Comparison of ENCODE assay signal across 8 mouse cellular contexts in the genomic region with DNA sequence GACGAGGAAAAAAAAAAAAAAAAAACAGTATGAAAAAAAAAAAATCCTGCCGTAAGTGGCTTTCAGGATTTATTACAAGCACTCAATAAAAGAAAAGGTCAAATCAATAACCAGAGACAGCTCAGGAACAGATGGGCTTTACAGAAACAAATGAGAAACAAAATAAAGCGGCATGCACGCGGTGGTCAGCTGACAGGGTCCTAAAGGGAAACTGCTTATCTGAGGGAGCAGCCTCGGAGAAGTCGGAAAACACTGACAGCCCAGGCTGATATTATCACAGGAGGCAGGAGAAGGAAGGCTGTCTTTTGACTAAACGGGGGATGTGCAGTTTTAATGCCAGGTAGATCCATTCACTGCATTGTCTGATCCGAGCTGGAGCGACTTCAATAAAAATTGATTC.
DNase-seq lines count a peak whose midpoint lies in the region; ATAC-seq and TF ChIP-seq lines count a peak whose summit lies in the region.

No protein-coding gene starts in this region.

- H3K27ac ChIP-seq in kidney, adult 2 months (ENCODE audit: insufficient read depth, low read depth, low read length), result no peak overlapping the region
- H3K27ac ChIP-seq in embryonic facial prominence, embryonic 15.5 days (replicated peaks), result no peak overlapping the region
- no peak overlapping the region for H3K27ac ChIP-seq in intestine, postnatal 0 days (ENCODE audit: low read depth, low read length)
- no peak overlapping the region for H3K27ac ChIP-seq in neural tube, embryonic 11.5 days (ENCODE audit: low read depth, low read length)

- no peak for TF ChIP-seq POLR2A in kidney, adult 2 months (IDR thresholded peaks at IDR 0.05; ENCODE audit: low read depth, low read length)

- WGBS in kidney, adult 2 months, result 35% methylated on average over 10 of the region's 10 CpGs
- 40% methylated on average over 10 of the region's 10 CpGs for WGBS in embryonic facial prominence, embryonic 15.5 days
- WGBS in intestine, postnatal 0 days, result 25% methylated on average over 10 of the region's 10 CpGs
- 41% methylated on average over 10 of the region's 10 CpGs for WGBS in neural tube, embryonic 11.5 days

- no peaks in the 10 kb centered on the region for H3K9me3 ChIP-seq in embryonic facial prominence, embryonic 15.5 days (replicated peaks)
- no peaks in the 10 kb centered on the region for H3K9me3 ChIP-seq in intestine, postnatal 0 days (ENCODE audit: control insufficient read depth)
- H3K9me3 ChIP-seq in neural tube, embryonic 11.5 days (ENCODE audit: control insufficient read depth, low read length), result no peaks in the 10 kb centered on the region

- ATAC-seq in embryonic facial prominence, embryonic 15.5 days (ENCODE audit: insufficient number of reproducible peaks, low FRiP score, low TSS enrichment, low read depth), result no peak
- ATAC-seq in intestine, postnatal 0 days, result no peak
- 0 out of 2 replicates have a peak, but pooled peaks have one; percentile 65 for ATAC-seq in neural tube, embryonic 11.5 days (ENCODE audit: insufficient read depth, low FRiP score, low TSS enrichment)
- no peak for ATAC-seq in erythroid progenitor cell, adult 5-6 weeks (replicated peaks; ENCODE audit: low FRiP score, poor library complexity, severe bottlenecking)

- H3K4me3 ChIP-seq in kidney, adult 2 months (ENCODE audit: insufficient read depth, low read depth, low read length), result peak overlapping the region; percentile 13; the same call in 1 of the 2 replicates
- H3K4me3 ChIP-seq in embryonic facial prominence, embryonic 15.5 days (replicated peaks), result peak overlapping the region; percentile 28
- no peak overlapping the region for H3K4me3 ChIP-seq in intestine, postnatal 0 days (ENCODE audit: low read depth, low read length)
- H3K4me3 ChIP-seq in neural tube, embryonic 11.5 days (ENCODE audit: low read depth, low read length), result peak overlapping the region; percentile 16; the same call in 1 of the 2 replicates

- TF ChIP-seq CTCF in kidney, adult 2 months (conservative IDR thresholded peaks at IDR 0.05; ENCODE audit: insufficient read depth, insufficient read length, low read depth, low read length), result no peak
- no peak for TF ChIP-seq CTCF in intestine, postnatal 0 days (IDR thresholded peaks at IDR 0.05; ENCODE audit: low read depth)

- no peak overlapping the region for H3K9ac ChIP-seq in embryonic facial prominence, embryonic 15.5 days
- H3K9ac ChIP-seq in intestine, postnatal 0 days (ENCODE audit: low read depth, low read length), result no peak overlapping the region
- H3K9ac ChIP-seq in neural tube, embryonic 11.5 days (ENCODE audit: low read length), result no peak overlapping the region

- H3K27me3 ChIP-seq in kidney, adult 2 months (replicated peaks; ENCODE audit: control insufficient read depth, insufficient read depth, low read length), result no peaks in the 10 kb centered on the region
- no peaks in the 10 kb centered on the region for H3K27me3 ChIP-seq in embryonic facial prominence, embryonic 15.5 days
- no peaks in the 10 kb centered on the region for H3K27me3 ChIP-seq in intestine, postnatal 0 days (replicated peaks; ENCODE audit: control insufficient read depth, insufficient read depth, low read length)
- H3K27me3 ChIP-seq in neural tube, embryonic 11.5 days (ENCODE audit: control insufficient read depth, insufficient read depth, low read length), result no peaks in the 10 kb centered on the region

- H3K36me3 ChIP-seq in kidney, adult 2 months (ENCODE audit: control insufficient read depth, insufficient read depth, low read length), result peaks cover 3% of the 10 kb centered on the region; the same call in 1 of the 2 replicates
- peaks cover 14% of the 10 kb centered on the region for H3K36me3 ChIP-seq in embryonic facial prominence, embryonic 15.5 days
- H3K36me3 ChIP-seq in intestine, postnatal 0 days (ENCODE audit: control insufficient read depth, insufficient read depth), result peaks cover 40% of the 10 kb centered on the region
- peaks cover 6% of the 10 kb centered on the region; the same call in 1 of the 2 replicates for H3K36me3 ChIP-seq in neural tube, embryonic 11.5 days (ENCODE audit: control insufficient read depth, insufficient read depth, low read length)

- peak overlapping the region; percentile 44 for H3K4me2 ChIP-seq in embryonic facial prominence, embryonic 15.5 days (replicated peaks)
- peak overlapping the region; percentile 32 for H3K4me2 ChIP-seq in intestine, postnatal 0 days (replicated peaks; ENCODE audit: low read depth)
- H3K4me2 ChIP-seq in neural tube, embryonic 11.5 days (ENCODE audit: low read depth), result peak overlapping the region; percentile 31

- peak; percentile 10 for DNase-seq in kidney, adult 2 months
- DNase-seq in kidney, adult 11 months, result no peak
- DNase-seq in neural tube, embryonic 11.5 days (ENCODE audit: low spot score), result peak; percentile 48
- DNase-seq in Muller cell, postnatal 12 days (ENCODE audit: inconsistent ontology term), result no peak
- DNase-seq in cerebellum, adult 18-20 months, result no peak

- no peaks in the 10 kb centered on the region for H3K4me1 ChIP-seq in kidney, adult 2 months (ENCODE audit: control insufficient read depth, insufficient read depth, low read length)
- H3K4me1 ChIP-seq in embryonic facial prominence, embryonic 15.5 days, result peaks cover 6% of the 10 kb centered on the region; the same call in 1 of the 2 replicates
- no peaks in the 10 kb centered on the region for H3K4me1 ChIP-seq in intestine, postnatal 0 days (replicated peaks; ENCODE audit: control insufficient read depth, insufficient read depth, low read length)
- H3K4me1 ChIP-seq in neural tube, embryonic 11.5 days (ENCODE audit: control insufficient read depth, insufficient read depth, low read length), result peaks cover 3% of the 10 kb centered on the region; the same call in 1 of the 2 replicates

Comparison
In these comparisons a context has a peak if more than half of its experiments do, and no peak if none do; other contexts are left out.
1. DNase-seq: peak in kidney, adult 2 months (single experiment) and neural tube, embryonic 11.5 days (single experiment); none in kidney, adult 11 months (single experiment), Muller cell, postnatal 12 days (single experiment) and cerebellum, adult 18-20 months (0 of 2).
2. Peak in every context shown above with its lines, with median percentiles within 50 percentile points of each other: H3K4me2 ChIP-seq.